Mouse (Mus musculus) gastrocnemius, adult 18-20 months (tissue): ENCODE measurements around the gene Tpm1. TPM values are rescaled to one million over a fixed set of nuclear protein-coding genes. Genes with fewer than 3 reads are reported as not detected.

Experiments
- DNase-seq: peaks from one replicate; pipeline ENCODE4 v3.0.0; 2021; ENCODE audit warnings: low spot score
- total RNA-seq, 2 experiments: library from RNA; stranded (reverse); gene quantifications; 2 replicates each; pipeline ENCODE4 v1.2.3; 2021

The Tpm1 gene
- total RNA-seq, 2 experiments from 2014 or later = 24,162 to 25,960 TPM

DNA sequence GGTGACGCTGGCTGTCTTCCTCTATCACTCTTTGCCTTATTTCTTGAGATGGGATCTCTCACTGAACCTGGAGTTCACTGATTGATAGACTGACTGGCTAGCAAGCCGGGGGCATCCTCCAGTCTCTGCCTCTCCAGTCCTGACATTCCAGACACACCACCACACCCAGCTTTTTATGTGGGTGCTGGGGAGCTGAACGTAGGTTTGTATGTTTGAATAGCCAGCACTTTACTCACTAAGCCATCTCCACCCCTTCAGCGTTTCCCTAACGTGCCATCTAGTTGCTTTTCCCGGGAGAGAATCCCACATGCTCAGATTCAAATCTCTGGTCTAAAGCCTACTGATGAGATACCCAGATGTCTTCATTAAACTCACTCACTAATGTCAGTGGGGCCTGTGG is 59.6 kb downstream of the Tpm1 start:
- DNase-seq = no peak

DNA sequence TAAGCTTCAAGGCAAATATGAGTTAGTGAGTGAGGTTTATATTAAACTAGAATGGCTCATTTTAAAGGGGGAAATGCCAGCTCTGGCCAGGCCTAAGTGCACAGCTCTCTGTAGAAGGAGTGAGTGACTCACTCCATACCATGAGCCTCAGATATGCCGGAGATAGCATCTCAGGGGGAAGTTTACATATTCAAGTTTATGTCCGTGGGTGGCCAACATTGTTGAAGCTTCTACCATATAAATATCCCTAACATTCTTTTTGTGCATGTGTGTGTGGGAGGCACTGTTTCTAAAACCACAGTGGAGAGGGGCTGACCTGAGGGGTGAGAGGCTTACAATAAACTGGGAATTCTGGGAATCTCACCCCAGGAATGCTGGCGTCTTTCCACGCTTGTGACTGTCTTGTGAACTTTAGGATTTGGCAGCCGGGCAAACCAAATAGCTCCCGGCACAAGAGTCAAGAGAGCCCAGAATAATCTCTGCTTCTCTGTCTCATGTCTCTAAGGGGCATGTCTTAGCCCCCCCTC is 60.3 kb downstream of the Tpm1 start:
- no peak for DNase-seq

DNA sequence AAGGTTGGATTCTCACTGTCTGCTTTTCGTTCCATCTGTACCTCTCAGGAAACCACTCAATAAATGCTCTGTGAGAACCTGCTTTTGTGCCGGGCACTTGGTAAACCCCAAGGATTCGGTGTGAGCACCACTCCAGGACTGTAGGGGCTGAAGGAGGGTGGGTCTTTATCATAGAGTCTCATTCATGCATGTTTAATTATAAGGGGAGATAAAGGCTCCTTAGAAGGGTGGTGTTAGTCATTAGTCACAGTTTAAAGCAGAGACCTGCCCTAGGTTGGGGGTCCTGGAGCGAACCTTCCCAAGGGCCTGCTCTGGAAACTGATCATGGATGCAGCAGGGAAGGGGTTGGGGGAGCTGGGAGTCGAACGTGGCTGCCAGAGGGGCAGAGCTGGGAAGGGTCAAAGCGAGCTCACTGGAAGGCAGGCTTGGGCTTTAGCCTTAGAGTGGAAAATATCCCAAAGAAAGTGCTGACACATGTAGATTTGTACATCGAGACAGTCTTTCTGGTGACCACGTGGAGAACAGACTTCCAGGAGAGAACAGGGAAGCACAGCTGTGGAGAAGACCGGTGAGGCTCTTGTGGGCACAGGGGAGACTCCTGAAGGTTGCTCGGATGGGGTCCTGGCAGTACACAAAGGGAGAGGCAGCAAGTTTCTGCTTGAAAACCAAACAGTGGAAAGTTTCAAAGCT is 60.9 kb downstream of the Tpm1 start:
- DNase-seq = no peak

DNA sequence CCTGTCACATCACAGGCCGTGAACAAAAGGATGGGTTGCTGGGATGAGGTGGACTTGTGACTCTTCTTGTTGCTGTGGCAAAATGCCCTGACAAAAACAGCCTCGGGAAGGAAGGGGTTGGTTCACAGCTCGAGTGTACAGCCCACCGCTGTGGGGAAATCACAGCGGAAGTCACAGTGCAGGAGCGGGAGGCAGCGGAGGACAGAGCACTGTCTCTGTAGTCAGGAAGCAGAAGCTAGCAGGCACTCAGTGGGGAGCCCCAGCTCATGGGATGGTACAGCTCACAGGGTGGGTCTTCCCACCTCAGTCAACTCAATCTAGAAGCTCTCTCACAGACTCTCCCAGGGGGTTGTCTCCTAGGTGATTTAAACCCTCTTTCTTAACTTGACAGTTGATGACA is 63.8 kb downstream of the Tpm1 start:
- no peak for DNase-seq

DNA sequence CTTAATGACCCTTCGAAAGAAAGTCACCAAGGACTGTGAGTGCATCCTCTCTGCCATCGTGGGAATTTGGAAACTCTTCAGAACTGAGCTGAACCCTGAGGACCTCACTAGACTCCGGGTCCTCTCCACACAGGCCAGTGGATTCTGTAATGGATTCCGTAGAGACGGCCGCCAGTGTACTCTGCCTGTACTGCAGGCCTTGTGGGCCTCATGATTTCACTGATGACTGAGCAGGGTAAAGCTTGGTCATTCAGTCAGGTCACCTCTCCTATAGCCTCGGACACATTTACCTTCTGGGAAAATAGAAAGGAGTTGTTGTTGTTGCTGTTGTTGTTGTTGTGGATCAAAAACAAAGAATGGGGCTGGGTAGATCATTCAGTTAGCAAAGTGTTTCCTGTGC is 67.1 kb downstream of the Tpm1 start:
- DNase-seq = no peak

DNA sequence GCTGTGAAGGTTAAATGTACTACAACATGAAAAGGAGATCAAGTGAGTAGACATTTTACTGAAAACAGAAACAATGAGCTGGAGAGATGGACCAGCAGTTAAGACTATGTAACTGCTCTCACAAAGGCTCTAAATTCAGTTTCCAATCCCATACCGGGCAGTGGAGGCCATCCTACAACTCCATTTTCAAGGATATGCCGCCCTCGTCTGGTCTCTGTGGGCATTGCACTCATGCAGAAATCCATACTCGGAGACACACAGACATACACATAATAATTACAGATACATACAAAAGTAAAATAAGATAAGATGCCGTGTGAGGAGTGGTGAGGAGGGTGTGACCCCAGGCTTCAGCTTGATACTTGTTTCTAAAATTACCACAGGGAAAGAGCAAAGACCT is 68.7 kb downstream of the Tpm1 start:
- peak; percentile 71 for DNase-seq

DNA sequence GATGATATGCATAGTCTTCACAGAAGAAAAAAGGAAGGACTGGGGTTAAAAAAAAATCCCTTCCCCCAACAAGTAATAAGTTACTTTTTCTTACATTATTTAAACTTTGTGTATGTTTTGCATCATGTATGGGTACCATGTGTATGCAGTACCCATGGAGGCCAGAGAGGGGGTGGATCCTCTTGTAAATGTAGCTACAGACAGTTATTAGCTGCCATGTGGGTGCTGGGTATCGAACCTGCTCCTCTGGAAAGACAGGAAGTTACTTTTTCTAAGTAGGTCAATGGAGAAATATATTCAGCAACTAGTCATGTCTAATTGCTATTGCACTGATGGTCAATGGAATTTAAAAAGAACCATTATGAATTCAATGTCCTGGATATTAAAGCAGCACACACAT is 70.7 kb downstream of the Tpm1 start:
- no peak for DNase-seq

DNA sequence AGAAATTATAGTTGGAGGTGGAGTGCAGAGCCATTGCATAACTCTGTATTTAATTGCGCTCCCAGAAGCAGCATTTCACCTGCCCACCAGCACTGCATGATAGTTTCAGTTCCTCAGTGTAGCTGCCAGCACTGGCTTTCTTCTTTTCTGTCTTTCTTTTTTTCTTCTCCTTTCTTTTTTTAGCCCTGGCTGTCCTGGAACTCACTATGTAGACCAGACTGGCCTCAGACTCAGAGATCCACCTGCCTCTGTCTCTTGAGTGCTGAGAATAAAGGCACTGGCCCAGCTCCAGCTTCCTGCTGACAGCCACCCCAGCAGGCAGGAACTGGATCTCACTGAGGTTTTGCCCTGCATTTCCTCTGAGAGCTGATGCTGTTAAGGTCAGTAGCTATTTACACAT is 71.2 kb downstream of the Tpm1 start:
- no peak for DNase-seq

DNA sequence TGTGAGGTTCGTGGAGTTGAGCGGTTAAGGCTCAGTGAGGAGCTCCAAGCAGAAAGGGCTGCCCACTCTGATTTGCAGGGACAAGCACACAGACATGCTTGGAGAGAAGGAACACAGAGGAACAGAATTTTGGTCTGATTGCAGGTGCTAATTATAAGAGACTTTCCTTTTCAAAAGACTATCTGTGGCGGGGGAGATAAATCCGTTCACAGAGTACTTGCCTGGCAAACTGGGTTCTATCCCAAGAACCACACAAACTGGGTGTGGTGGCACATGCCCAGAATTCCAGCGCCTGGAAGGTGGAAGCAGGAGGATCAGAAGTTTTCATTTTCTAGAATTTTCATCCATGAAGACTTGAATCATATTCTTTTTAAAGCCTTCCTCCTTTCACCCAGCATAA is 72.1 kb downstream of the Tpm1 start:
- DNase-seq = no peak

DNA sequence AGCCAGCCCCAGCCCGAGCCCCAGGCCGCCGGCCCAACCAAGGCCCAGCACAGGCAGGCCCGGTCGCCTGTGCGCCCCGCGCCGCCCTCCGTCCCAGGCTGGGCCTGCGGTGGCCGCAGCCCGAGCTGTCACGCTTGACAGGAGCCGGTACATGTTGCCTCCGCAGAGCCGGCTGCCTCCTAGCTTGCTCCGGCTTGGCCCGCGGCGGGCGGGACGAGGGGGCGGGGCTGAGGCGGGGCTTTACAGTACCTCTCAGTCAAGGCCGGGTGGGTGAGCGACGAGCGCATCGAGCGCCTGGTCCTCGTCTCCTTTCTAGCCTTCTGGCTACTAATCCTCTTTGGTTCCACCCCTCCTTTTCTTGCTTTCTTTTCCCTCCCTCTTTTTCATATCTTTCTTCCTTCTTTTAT is 74.0 kb downstream of the Tpm1 start, which contains the start of gene Lactb:
Lactb (minus strand) TSS at position 246 of the 407 bp plus-strand sequence.
- DNase-seq = peak; percentile 95

DNA sequence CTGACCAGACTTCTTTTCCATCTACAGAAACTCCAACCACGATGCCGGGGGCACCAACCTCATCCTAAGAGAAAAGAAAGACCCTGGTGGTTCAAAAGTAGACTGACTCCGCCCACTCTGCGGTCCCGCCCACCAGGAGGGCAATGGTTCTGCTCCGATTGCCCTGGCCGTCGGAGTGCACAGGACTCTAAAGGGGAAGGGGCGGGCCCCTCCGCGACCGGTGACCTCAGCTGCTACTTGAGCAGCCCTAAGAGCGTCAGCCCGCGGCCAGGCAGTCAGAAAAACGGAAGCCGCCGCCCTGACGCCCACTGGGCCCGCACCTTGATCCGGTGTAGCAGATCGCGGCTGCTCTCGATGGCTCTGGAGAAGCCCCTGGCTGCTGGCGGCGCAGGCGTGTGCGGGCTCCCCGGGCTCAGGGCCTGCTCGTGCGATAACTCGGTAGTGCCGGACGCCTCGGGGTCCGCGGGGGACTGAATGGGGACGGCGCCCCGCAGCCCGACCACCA is 74.4 kb downstream of the Tpm1 start:
- peak; percentile 68 for DNase-seq

Other genes starting within 250 kb of the Tpm1 start
- under 1 TPM; 0.66 to 0.88 TPM for gene Aph1c, start 214.7 kb downstream of the Tpm1 start, total RNA-seq
- gene Rab8b, start 129.7 kb downstream of the Tpm1 start, total RNA-seq = 1 to 10 TPM; 4.9 to 6.5 TPM
- gene Rps27l, start 103.3 kb downstream of the Tpm1 start, total RNA-seq = 100 to 1,000 TPM; 218 to 220 TPM
- gene Lactb, start 73.9 kb downstream of the Tpm1 start, total RNA-seq = 10 to 100 TPM; 22.5 to 22.6 TPM